Mouse (Mus musculus) adrenal gland, postnatal 10 days (tissue): ENCODE data around the gene Satb1. TPM values are rescaled to one million over a fixed set of nuclear protein-coding genes. Genes with fewer than 3 reads are reported as not detected.
A peak's percentile ranks its signal among the peaks of the same experiment; 100 is the strongest.

Experiments
- DNase-seq: peaks from one replicate; pipeline ENCODE4 v3.0.0; 2021; ENCODE audit warnings: mixed read lengths
- long read RNA-seq, 2 experiments: library from polyadenylated mRNA; stranded (forward); transcript quantifications; one replicate each; pipeline ENCODE4 v2.0.0; 2021
- total RNA-seq, 2 experiments: library from RNA; stranded (reverse); gene quantifications; 2 replicates each; pipeline ENCODE4 v1.2.3; 2021

Satb1 gene
- total RNA-seq, result 10 to 100 TPM; 26.4 to 27.5 TPM
- long read RNA-seq, experiment 1, full-length matches to known transcripts, result 4 of 8 reads
- long read RNA-seq, experiment 1, partial matches to known transcripts, result 1 of 8 reads
- long read RNA-seq, experiment 1, other reads (novel, unspliced or antisense), result 3 of 8 reads
- long read RNA-seq, experiment 2, partial matches to known transcripts, result 1 of 3 reads
- long read RNA-seq, experiment 2, other reads (novel, unspliced or antisense), result 2 of 3 reads

DNA sequence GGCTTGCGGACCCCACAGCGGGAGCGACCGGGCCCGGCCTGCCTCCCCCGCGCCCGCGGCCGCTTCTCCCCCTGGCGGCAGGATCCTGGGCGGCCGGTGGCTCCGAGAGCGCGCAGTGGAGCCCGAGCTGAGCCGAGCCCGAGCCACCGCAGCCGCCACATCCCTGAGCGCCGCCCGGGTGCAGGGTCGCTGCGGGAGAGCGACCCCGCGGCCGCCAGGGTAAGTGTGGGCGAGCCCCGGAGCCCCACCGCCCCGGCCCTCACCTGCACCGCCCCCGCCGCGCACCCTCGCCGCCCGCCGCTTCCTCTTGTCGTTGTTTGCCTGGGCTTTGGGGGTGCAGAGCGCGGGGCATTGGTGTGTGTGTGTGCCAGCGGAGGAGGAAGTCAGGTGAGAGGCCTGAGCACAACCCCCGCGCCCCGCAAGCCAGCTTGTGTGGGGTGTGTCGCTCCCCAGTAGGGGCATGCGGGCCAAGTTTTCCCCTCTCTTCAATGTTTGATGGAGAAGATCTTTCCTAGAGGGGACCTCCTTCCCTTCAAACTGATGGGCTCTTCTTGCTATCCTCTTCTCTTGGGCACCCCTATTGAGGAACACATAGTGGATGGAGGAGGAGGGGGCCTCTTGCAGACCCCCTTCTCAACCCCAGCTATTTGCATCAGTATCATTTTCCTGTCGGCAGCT lies at the start of gene Satb1:
Satb1 (minus strand) TSS at position 391 of the 678 bp plus-strand sequence.
- DNase-seq, result peak; percentile 82

DNA sequence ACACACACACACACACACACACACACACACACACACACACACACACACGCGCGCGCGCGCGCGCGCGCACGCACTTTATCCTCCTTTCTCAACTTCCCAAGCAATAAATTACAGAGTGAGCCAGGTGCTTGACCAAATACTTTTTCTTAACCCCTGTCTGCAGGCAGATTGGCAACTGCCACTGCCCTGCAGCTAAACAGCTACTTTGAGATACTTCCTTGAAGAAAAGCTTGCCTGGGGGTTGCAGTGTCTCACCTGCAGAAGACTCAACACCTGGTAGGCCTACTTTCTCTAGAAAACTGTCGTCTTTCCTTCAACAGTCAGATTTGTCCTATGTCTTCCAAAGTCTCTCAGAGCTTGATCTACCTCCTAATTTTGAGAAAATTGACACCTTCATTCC lies 49.5 kb upstream of the Satb1 start:
- no peak for DNase-seq

DNA sequence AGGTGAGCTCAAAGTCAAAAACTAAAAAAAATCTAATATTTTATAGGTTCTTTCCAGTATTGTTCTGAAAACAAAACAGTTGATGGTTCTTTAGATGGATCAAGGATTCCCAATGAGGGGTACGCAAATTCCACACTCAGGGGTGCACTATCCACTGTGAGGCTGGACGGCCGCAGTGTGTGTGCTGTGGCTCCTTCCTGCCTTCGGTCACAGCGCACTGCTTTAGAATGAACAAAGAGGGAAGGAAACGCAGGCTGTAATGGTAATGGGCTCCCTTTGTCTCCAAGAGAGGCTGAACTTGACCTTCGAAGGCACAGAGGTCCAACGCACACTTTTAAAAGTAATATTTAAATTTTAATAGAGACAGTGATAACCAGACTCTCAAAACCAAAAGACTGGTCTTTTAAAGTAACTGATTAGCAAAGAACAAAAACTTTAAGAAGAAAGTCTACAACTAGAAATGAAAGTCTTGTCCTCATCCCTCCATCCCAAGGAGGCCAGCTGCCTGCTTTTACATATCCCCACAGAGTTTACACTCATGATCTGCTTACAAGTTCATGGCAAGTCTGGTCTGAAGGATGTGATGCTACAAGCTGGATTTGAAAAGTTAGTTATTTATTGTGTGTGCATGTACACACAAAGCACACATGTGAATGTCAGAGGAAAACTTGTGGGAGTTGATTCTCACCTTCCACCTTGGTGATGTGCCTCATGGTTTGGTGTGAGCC lies 48.0 kb upstream of the Satb1 start:
- no peak for DNase-seq

DNA sequence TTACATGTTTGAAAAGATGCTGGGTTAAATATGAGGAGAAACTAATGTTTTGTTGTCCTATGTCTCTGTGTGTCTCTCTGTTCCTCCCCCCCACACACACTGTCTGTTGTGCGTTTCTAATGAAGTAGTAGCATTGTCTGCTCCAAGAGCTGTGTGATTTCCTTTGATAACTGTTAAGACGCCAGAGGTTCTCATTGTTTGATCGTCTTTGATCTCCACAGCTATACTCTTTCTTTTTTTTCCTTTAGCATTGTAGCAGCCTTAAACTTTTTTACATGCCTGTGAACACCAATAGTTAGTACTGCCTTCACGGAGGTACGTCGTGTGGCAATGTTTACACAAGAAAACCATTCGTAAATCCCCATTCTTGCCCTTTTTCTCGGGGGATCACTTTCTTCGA lies 47.1 kb upstream of the Satb1 start:
- no peak for DNase-seq

DNA sequence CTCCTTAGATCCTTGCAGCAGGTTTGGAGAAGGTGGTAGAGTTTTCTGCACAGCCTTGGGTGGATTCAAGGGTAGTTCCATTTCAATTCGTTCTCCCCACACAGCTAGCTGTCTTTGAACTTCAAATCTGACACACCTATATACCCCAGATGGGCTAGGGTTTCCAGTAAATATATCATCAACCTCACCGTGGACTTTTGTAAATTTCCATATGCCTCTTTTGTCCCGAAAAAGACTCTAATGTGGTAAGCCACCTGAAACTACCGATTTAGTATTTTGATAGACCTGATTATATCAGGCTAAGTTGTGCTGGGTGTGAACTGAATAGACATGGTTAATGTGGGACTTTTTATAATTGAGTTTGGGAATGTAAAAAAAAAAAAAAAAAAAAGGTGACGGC lies 46.6 kb upstream of the Satb1 start:
- no peak for DNase-seq

DNA sequence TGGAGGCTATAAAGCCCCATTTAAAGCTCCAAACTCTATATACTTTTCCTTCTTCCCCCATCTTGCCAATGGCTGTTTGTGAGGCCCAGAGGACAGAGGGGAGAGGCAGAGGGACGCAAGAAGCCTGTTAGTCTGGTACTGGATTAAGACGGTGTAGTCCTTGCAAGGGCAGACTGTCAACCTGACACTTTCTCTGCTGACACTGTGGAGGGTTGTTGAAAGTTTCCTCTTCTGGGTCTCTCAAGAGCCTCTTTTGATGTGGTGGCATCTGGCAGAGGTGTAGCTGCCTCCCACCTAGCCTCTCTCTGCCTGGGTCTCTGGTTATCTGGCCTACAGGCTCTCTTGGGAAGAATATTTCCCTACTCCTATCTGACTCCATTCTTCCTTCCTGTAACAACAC lies 46.1 kb upstream of the Satb1 start:
- no peak for DNase-seq

DNA sequence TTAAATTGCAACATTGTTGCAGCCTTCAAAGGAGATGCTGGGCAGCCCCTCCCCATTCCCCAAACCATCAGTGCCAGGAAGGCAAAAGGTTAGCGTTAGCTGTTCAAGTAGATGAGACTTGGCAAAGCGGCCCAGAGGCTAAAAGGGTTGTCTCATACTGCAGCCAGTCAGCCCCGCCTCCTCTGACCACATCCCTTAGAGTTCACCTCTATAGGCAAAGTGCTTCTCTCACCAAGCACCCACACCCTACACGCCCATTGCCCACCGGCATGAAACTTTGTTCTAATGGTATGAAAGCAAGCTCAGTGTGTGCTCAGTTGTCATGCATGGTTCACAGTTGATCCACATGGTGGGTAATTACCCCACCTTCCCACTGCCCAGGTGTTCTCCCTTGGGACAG lies 43.4 kb upstream of the Satb1 start:
- DNase-seq, result no peak

DNA sequence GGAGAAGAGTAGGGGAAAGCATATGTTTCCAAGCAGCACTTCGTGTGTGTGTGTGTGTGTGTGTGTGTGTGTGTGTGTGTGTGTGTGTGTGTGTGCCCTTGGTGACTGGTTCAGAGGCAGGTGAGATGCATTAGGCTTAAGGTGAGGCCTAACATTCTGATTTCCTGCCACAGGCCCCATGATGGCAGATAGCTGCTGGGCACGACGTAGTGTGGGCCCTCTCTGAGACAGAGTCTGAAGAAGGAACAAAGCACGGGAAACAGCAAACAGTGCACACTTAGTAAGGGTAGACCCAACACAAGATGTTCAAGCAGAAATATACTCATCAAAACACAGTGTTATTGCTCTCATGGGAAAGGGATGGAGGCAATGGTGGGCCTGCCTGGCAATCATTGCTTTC lies 24.5 kb upstream of the Satb1 start:
- DNase-seq, result no peak

DNA sequence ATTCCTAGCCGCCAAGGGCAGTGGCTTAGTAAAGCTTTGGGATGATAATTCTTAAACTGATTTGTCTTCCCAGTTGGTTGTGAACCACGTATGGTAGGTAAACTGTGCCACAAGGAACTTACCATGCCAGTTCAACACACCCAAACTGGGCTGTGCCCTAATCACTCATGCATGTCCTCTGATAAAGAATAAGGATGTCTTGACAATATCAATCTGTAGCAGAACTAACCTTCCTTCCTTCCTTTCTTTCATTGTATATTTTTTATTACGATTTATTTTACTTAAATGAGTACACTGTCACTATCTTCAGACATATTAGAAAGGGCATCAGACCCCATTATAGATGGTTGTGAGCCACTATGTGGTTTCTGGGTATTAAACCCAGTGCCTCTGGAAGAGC lies 23.2 kb upstream of the Satb1 start:
- no peak for DNase-seq

DNA sequence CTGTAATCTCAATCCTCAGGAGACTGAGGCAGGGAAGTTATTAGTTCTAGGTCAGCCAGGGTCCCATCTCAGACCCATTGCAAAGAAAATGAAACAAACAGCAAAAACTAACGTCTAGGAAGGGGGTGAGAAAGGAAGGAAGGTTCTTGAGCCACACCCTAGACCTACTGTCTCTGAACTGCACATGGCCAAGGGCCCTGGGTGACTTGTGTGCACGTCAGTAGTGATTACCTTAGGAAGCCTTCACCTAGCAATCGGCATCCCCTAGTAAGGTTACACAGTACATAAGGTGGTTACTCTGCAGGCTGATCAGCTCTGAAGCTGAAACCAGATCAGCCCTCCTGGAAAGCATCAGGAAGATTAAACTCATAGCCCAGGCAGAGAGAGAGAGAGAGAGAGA lies 22.2 kb upstream of the Satb1 start:
- DNase-seq, result no peak

DNA sequence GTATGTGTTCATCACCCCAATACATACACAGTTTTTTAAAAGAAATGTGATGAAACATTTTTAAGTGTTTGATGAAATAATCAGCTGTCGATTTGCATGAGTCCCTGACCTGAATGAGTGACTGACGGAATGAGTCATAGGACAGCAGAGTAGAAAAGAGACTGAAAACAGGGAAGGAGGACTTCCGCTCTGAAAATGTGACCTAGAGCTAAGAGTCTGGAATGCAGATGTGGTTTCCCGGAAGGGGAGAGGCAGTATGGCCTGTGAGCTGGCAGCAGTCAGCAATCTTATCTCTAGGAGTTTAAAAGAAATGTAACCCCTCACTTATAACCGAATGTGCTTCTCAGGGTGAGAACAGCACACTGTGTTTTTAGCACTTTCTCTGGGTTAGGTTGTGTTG lies 20.9 kb upstream of the Satb1 start:
- DNase-seq, result no peak

DNA sequence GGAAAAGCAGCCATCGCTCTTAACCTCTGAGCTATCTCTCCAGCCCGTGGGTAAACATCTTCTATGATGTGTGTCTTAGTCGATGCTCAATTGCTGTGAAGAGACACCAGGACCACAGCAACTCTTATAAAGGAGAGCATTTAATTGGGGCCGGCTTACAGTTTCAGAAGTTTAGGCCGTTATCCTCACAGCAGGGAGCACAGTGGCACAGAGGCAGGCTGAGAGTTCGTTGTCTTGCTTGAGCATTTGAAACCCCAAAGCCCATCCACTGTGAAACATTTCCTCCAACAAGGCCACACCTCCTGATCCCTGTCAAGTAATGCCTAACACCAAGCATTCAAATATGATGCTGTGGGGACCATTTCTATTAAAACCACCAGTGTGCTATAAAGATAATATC lies 7.5 kb upstream of the Satb1 start:
- no peak for DNase-seq

DNA sequence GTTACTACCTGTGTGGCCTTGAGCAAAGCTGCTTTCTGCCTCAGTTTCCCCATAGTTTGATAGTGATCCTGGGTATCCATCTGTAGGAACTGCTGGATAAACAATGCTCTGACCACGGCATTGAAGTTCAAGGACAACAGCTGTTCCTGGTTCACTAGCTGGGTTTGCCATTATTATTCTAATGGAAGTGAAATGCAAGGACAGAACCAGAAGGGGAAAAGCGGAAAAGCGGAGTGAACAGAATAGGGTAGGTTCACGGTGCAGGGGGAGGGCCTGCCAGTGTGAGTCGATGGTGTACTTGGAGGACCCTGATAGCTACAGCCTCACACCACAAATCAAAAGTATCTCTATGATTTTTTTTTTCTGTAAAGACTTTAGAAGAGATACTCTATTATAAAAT lies 6.4 kb upstream of the Satb1 start:
- DNase-seq, result no peak

DNA sequence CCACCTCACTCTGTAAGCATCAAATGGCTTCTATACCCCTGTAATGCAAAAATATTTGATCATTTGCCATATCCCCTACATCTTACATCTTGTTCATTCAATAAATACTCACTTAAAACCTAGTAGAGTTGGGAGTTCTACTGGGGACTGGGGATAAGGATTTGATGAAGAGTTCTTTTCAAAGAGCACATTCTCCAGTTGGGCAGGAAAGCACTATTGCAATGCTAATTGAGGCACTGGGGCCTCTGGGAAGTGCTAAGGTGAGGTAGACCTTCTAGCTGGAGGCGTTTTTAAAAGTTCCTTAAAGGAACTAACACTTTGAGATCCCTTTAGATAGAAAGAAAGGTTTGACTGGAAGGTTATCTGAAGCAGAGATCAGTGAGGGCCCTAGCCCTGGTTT lies 3.8 kb upstream of the Satb1 start:
- no peak for DNase-seq

DNA sequence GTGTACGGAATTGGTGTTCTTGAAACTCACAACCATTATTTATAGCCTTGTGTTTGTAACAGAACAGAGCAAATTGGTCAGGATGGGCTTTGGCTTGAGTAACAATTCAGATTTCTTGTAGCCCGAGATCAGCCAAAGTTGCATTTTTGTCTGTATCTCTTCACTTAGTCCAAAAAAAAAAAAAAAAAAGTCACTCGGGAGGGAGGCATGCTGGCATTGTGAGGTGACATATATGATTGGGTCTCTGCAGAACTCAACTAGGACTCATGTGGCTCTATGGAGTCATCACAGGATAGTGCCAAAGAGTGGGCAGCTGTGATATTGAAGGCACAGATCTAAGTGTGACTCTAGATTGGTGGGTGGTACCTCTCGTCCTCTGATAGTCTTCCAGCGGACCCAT lies 3.2 kb upstream of the Satb1 start:
- no peak for DNase-seq

DNA sequence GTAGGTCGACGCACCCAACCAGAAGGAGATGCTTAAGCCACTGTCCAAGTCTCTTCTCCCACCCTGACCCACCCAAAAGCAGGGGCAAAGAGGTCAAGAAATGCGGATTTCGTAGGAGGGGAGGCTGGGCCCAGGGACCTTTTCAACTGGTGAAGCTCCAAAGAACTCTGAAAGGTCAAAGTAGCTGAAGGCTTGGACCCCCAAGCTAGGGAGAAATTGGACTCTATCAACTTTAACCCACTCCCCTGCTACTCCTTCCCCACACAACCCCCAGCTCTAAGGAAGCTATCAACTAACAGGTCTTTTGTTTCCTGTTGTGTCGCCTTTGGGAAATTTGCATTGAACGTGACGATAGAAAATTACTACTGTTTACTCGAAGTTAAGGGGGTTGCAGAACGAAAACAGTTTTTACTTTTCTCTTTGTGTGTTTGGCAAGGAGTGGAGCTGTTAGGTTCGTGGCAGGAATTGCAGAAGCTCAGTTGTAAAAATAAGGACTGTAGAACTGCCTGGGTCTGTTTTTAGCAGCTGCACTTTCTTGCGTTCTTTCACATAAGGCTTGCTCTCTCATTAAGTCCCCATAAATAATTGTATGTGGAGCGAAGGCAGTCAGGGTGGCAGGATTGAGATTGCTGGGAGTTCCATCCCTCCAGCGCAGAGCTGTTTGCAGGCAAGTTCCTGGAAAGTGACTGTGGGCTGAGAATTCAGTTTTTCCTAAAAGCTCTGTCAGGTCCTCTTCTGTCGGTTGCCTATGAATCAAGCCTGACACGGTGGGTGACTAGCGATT lies 680 bp upstream of the Satb1 start:
- no peak for DNase-seq

DNA sequence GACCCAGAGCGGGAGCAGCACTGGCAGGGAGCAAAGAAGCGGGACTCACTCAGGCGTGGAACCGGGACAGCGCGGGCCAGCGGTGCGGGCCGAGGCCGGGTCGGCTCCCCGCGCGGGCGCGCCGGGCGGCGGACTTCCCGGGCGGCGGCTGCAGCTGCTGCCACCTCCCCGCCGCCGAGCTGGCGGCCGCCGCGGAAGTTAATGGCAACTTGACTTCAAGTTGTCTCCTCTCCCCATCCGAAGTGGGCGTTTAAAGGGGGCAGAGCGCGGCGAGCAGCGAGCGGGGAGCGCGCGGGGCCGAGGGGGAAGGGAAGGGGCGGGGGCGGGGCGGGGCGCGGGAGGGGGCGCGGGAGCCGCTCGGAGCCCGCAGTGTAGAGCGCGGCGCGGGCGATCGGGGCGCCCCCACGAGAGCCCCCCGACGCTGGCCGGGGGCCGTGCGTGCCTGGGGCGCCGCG lies 642 bp downstream of the Satb1 start:
- DNase-seq, result peak; percentile 58

DNA sequence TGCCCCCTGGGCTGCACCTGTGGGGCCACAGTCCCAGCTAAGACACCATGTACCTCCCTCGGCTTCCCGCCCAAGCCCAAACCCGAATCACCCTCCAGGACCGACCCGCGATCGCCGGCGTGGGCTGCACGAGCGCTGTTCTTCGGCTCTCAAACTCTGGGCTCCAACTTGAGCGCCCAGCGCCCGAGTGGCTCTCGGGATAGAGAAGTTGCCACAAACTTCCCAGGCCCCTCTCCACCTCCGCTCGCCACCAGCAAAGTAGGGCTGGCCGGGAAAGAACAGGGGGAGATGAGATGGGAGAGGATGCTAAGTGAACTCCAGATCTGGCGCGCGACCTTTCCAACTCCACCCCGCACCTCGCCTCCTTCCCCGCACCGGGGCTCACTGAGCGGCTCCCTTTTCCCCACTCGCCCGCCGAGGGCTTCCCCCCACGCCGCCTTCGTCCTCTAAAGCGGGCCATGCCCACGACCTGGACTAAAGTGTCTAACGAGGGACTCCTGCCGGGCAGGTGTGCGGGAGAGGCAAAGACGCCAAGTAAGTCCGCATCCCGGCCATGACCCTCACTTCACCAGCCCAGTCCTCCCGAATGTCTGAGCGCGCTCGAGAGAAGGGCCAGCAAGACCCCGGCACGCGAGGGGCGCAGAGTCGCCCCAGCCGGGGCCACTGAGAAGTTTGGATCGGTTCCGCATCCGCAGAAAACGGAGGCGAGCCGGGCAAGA lies 1.2 kb downstream of the Satb1 start:
- peak; percentile 30 for DNase-seq

DNA sequence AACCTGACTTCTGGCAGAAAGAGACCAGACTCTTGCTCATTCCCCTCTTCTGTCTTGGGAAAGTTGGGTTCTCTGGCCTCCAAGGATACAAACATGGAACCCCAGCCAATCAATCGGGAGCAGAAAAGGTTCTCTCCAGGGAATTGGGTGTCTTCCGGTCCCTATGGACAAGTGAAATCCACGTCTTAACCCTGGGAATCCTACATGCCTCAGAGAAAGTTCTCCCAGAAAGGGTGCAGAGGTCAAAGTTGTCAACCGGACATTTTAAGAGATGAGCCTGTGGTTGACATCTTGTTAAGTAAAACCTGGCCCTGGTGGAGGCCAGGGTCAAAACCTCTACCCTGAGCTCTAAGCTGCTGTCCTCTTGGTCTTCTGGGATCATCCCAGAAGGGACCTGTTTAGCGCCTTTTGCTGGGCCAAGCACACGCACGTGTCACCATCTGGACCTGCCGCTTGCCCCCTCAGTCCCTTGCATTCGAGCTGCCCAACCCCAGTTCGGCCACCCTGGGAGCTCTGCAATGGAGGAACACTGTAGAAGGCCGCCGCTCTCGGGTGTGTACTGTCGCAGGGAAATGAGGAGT lies 1.9 kb downstream of the Satb1 start:
- DNase-seq, result no peak

DNA sequence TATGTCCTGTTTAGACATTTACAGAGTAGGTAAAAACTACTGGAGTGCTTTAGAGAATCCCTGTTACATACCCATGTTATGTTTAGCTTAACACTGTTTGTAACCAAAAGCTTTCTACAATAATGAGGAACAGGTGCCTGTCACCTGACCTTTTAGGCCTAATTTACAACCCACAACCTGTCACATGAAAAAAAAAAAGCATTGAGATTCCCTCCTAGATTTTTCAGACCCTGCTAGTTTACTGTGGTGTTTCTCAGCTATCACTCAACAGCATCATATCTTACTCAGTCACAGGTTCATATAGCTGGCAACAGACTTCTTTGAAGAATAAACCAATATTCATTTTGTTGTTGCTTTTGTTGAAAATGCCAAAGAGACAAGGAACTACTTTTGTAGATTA lies 3.7 kb downstream of the Satb1 start:
- no peak for DNase-seq

DNA sequence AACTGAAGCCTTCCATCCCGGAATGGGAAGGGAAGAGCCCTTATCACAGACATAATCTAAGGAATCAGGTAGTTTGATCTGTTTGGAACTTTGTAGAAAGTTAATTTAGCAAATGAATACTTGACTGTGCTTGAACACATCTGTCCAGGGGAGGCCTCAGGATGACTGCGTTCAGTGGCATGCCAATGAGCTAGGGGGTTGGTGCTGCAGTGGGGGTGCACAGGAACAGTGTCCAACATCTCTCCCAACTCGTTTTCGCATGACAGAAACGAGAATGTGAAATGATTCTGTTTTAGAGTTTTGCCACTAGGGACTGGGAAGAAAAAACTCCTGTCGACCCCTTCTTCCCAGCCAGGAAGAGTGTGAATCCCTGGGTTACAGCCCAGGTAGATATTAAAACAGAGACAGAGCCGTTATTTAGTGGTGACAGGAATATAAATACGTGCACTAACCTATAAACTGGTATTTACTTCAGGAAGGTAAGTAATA lies 5.1 kb downstream of the Satb1 start:
- DNase-seq, result no peak

DNA sequence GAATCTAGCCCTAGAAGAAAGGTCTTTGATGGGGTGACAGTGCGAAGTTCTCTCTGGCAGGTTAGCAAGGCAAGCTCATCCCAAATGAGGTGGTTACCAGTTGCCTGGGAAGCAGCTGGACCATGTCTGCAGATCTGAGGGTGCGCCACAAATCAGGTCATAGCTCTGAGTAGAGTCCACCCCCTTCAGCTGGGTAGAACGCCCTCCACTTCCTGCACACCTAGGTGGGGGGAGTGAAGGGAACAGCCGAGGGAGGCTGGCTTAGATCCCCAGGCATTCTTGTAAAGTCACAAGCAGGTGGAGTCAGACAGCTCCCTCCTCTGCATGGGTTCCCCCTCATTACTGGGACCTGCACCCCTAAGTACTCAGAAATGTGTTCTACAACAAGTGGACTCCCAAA lies 6.6 kb downstream of the Satb1 start:
- DNase-seq, result no peak
